Mouse (Mus musculus) ovary, postnatal 14 days (tissue): ENCODE data around the gene Nanos3.

ENCODE experiments used
- DNase-seq: peaks from one replicate; pipeline ENCODE4 v3.0.0; 2022; ENCODE audit warnings: low spot score

The Nanos3 gene

DNA sequence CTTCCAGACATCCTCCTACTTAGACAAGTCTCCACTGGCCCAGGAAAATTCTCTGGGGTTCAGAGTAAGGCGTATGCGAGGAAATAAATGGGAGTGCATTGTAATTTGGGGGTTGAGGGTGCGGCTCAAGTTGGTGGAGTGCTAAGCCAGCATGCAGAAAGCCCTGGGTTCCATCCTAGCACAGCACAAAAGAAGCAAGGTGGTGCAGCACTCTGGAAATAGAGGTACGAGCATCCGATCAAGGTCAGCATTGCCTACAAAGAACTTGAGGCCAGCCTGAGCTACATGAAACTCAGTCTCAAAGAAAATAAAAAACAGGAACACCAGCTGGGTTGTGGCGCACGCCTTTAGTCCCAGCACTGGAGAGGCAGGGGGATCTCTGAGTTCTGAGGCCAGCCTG, at the start of gene Nanos3:
Gene Nanos3 (minus strand): TSS at position 101 of the 400 bp plus-strand sequence.
- no peak for DNase-seq

DNA sequence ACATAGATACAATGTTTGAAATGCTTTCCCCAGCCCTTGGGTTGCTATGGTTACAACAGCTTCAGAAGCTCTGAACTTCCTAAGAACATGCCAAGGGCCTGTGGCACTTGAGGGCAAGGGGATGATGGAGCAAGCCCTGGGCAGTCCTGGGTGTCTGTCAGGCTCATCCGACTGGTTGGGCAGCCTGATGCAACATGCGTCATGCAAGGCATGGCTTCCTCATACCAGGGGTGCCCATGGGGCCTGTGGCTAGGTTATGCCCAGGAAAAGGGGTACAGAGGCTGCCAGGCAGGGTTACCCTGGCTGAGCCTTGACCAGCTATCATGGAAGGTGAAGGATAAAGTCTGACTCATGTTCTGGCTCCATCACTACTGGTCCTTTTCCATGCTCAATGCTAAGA, 48.0 kb upstream of the Nanos3 start:
- no peak for DNase-seq

DNA sequence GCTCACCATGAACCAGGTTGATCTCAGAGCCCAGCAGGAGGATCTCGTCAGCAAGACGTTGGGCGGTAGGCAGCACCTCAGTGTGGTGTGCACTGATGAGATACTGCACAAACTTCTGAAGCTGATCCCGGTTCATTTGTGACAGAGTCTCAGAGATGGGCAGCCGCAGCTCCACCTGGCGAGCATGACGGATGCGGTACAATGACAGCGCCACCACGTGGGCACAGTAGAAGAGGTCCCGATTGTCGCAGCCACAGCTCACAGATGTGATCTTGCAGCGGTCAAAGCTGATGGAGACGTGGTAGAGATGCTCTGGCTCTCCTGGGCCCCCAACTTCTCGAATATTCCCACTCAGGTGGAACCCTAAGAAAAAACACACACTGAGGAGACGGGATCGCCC, 45.7 kb upstream of the Nanos3 start:
- no peak for DNase-seq

DNA sequence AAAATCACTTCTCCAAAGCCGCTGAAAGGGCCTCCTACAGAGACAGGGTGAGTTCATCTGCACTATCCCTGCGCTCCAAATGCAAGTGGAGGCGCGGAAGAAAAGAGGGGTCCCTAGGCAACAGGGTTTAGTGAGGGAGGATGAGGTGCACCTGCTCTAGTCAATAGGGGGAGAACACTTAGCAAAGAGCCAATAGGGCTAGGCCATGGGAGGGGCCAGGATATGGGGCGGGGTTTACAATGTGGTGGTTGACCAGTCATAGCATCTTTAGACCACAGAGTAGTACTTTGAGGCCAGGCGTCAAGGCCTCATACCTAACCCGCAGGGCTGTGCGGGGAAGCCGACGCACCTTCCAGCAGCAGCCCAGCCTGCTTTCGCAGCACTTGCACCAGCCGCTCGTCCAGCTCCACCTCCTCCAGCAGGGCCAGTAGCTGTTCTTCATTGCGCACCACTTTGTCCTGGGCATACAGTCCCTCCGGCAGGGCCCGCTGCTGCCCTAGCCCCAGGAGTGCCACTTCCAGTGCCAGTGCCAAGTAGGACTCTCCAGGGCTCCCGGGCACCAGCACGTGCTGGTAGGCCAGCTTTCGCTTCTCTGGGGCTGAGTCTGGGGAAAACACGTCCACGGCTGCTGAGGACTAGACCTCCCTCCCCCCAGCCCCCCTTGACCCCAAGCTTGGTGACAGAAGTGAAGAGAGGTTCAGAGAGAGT, 38.5 kb upstream of the Nanos3 start:
- DNase-seq = no peak

DNA sequence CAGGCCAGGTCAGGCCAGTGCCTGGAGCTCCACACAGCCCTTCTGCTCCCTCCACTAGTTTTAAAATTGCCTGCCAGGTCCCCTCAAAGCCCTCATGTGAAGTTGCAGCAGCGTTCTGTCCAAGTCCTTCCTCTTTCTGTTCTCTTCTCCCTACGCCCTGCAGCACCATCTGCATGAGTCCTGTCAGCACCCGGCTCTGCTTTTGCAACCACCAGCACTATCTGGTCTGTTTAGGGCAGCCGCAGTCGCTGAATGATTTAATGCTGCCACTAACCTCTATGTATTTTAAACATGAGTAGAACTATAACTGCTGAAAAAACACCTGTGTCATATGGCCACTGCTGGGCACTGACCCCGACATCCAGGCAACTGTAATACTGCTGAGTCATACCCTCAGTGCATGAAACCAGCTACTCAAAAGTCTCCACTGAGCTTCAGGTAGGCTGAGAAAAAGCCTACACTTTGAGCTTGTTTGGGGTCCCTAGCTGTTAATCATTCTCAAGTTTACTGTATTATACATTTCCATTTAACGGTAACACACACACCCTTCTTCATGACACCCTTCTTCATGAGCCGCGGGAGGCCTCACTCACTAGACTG, 37.6 kb upstream of the Nanos3 start:
- DNase-seq = no peak

DNA sequence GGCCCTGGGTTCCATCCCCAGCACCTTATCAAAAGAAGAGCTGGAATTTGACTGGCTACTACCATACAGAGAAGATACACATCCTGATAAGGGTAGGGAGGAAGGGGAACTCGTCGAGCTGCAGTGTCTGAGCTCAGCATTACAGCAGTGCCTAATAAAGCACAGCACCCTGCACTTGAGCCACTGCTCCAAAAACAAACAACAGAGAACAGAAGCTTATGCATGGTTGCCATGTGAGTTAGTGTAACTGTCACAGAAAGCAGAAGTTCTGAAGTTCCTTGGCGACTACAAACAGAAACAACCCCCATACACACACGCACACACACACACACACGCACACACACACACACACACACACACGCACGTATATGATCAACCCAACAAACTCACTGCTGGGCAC, 35.1 kb upstream of the Nanos3 start:
- DNase-seq = no peak

DNA sequence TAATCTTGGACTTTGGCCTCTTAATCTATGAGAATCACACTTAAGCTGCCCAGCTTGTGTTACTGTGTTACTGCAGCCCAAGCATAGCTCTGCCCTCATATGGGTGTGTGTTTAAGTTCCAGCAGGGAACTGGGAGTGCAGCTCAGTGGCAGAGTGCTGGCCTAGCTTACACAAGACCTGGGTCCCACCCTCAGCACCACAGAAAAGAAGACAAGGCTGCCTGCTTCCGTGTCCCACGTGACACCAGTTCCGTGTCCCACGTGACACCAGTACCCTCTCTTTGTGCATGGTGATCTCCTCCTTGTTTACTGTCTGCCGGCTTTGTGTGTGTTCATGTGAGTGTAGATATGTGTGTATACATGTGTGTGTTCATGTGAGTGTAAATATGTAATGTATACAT, 33.1 kb upstream of the Nanos3 start:
- no peak for DNase-seq

DNA sequence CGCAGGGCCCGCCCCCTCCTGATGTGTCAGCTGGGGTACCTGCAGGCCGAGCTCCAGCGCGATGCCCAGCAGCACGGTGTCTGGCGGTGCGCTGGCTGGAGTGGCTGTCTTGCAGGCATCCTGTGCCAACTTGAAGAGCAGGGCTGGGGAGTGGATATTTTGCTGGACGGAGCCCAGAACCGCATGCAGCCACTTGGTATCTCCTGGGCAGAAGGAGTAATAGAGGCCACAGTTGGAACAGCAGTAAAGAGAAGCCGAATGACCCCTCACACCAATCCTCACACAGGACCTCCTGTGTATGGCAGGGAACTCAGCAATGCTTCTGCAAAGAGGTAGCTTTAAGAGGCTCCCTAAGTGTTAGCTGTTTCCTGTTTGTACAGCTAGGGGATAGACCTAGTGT, 32.2 kb upstream of the Nanos3 start:
- DNase-seq = no peak

DNA sequence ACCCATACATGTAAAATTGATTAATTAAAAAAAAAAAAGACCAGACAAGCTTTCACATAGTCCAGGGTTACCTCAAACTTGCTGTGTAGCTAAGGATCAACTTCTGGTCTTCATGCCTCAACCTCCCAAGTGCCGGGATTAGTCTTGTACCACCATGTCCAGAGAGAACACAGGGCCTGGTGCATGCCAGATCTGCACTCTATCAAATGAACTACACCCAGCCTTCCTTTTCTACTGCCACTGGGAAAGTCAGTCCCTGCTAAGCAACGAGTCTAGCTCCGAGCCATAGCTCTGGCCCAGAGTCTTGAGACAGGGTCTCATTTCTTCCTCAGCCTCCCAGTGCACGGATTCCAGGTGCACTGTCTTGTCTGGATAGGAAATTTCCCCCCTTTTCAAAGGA, 28.3 kb upstream of the Nanos3 start:
- no peak for DNase-seq

DNA sequence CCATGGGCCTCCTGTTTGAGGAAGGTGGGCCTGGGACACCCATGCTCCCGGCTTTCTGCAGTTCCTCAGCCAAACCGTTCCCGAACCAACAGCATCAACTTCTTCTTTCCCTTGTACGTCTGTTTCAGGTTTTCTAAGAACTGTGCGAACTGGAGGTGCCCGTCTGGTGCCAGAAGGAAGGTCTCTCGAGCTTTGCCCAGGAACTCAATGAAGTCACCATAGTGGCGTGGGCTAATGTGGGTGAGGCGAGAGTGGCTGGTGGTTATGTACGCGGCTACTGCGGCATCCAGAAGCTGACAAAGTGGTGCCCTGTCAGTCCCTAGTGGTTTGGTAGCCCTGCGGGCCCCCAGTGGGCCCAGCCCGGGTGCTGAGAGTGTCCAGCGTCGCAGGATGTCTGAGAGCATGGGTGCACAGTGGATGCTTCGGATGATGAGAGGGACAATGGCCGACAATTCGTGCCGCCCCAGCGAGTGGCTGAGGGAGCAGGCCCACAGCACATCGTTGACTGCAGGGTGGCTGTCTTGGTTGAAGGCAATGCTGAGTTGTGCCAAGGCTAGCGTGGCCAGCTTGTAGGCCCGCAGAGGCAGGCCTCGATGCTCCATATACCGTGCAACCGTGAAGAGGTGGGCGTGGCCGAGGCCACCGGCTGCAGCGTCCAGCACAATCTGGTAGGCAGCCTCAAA, 27.0 kb upstream of the Nanos3 start:
- DNase-seq = no peak

DNA sequence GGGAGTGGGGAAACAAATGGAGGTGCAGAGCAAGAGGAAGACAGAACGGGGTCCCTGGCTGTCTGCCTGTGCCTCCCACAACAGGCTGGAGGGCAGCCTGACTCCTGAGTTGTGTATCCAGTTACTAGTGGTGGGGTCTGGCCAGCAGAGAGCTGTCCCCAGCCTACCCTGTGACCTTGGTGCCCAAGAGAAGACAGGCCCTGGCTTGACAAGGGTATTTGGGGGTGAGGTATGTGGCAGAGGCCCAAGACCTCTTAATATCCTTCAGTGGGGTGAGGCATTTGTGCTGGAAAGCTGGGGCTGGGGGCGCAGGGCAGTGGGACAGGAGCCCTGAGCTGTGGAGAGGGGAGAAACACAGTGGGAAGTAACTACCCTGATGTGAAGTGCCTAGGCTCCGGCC, 26.2 kb upstream of the Nanos3 start:
- no peak for DNase-seq

DNA sequence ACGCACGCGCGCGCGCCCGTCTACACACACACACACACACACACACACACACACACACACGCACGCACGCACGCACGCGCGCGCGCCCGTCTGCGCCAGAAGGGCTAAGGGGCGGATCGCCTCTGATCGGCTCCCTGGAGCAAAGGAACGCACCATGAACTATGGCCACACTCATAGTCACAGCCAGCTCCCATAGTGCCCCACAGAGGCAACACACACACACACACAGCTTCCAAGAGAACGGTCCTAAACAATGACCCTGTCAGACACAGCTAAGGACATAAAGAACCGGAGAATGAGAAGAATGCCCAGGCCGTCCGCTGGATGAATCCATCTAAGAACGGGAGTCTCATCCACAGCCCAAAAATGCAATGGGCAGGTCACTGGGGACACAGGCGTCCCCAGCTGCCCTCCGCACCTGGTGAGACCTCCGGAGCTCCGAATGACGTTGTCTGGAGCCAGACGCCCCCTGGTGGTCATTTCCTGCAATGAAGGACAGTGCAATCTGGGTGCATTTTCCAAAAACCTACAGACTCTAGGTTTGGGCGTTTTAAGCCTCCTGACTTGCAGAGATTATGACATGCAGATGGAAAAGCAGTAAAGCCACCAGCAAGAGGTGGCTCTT, 25.3 kb upstream of the Nanos3 start:
- DNase-seq = peak; percentile 77

DNA sequence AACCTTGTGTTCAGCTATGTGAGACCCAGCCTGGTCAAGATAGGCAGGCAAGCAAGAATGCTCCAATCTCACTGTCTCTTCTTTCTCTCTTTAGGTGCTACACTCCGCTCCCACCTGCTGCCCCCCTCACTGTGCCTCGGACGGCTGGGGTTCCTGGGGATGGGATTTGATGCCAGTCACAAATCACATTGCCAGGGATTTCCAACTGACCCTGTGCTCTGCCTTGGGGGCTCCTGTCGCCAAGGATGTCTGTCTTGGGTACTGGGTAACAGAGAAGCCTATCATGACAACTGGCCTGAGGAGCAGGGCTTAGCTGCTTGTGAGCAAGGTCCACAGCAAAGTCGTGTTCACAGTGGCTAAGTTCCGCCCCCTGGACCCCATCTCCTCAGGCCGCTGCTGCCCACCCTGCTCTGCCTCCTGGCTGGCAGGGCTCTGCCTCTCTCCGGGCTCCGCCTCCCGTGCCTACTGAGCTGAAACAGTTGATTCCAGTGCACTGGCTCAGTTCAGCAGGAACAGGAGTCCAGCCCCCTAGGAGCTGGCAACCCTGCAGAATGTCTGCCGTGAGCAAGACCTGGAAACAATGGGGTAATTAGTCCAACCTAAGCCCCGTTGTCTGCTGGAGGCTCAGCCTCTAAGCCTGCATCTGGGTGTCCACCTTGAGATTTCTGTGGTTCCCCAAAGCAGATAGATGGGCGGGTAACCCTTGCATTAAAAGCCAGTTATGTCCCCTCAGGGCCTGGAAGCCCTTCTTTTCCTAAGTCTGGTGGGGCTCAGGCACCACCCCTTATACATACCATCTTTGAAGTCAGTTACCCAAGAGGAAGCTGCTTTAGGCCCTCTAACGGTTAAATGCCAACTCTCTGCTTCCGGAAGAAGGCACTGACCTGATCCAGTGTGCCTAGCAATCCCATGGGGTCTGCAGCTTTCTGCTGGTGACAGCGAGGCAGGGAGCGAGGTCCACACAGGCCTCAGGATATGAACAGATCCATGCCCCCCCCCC, 23.7 kb upstream of the Nanos3 start:
- no peak for DNase-seq

DNA sequence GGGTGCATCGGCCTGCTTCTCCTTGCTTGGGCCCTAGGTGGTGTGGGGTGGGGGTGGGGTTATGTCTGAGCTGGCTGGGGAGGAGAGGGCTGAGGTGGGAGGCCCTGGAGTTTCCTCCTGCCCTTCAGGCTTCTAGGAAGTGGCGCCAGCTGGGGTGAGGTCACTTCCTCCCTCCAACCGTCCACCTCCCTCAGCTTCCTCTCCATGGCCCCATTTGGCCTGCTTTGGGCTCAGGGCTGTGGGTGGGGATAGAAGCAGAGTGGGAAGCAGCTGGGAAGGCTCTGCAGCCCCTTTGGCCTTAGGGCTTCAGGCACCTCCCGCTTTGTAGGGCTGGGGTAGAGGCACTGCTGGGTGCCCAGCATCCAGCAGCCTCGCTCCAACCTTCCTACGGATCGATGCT, 22.8 kb upstream of the Nanos3 start:
- no peak for DNase-seq

DNA sequence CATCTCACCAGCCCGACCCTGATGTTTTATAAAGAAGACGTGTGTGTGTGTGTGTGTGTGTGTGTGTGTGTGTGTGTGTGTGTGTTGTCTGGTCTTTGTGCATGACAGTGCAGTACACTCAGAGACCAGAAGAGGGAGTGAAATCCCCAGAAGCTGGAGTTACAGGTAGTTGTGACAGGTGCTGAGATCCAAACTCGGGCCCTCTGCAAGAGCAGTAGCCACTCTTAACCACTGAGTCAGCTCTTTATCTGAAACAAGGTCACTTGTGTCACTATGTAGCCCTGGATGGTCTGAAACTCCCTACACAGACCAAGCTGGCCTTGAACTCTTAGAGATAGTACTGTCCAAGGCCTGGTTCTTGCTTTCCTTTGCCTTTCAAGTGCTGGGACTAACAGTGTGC, 21.6 kb upstream of the Nanos3 start:
- DNase-seq = no peak

DNA sequence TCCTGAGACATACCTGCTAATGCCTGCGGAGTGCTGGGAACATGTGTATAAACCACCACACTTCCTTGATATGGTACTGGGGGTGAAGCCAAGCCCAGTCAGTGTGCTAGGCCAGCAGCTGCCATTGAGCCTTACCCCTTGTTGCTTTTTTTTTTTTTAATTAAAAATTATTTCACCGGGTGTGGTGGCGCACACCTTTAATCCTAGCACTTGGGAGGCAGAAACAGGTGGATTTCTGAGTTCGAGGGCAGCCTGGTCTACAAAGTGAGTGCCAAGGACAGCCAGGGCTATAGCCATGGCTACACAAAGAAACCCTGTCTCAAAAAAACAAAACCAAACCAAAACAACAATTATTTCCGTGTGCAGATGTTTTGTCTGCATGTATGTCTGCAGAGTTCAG, 20.1 kb upstream of the Nanos3 start:
- no peak for DNase-seq

DNA sequence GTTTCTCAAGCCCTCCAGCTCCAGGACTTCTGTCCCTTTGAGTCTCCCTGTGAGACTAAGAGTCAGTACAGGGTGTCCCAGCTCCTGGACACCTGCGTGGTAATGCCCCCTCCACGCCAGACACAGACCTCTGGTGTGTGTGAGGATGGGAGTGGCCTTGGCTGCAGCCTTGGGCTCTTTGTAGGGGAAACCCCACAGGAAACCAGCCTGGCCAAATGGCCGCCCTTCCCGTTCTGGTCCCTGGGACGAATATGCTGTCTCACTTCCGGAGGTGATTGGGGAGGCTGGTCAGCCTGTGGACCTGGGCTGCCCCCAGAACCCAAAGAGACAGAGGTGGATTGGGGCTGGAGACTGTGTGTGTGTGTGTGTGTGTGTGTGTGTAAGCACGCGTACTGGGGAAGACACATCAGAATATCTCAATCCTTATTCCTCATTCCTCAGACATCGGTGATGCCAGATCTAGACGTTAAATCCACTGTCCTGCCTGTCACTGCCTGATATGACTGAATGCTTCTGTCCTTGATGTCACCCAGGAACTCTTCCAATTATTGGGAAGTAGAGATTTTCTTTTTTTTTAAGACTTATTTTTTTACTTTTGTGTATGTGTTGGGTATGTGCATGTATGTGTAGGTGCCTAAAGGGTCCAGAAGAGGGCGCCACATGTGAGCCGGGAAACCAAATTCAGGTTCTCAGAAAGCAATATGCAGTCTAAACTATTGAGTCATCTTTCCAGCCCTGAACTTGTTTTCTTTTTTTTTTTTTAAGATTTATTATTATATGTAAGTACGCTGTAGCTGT, 19.2 kb upstream of the Nanos3 start:
- no peak for DNase-seq

DNA sequence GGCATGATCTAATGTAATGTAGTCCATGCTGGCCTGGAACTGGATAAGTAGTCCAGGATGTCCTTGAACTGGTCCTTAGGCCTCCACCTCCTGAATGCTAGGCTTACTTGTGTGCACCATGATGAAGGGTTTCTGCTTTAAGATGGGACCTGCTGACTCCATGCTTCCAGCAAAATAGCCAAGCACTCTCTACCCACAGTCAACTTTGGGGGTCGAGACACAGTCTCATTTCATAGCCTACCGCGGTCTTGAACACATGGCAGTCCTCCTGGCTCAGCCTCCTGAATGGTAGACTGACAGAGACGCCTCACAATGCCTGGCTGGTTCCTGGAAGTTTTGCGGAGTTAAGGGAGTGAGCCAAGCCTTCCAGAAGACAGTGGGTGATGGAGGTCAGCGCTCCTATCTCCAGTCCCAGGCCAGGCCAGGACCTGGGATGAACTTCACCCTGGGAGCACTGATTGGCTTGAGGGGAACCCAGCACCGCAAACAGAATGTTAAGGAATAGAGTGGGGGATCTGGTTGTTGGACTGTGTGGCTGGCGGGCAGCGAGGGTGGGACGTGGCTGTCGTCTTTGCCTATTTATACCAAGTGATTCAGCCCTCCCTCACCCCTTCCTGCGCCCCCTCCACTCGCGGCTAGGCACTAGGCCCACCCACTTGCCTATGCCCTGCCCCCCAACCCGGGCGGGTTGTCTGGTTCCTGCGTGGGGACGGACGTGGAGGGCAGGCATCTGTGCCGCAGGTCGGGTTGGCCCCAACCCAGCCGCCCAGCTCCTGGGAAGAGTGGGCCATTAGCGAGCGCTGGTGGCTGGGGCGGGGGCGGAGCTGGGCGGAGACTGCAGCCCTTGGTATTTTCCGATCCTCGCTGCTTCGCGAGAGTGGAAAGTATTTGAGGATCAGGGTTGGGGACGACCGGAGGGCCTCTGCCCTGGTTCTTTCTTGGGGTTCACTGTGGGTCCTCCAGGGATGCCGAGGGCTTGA, 18.2 kb upstream of the Nanos3 start:
- peak; percentile 66 for DNase-seq

DNA sequence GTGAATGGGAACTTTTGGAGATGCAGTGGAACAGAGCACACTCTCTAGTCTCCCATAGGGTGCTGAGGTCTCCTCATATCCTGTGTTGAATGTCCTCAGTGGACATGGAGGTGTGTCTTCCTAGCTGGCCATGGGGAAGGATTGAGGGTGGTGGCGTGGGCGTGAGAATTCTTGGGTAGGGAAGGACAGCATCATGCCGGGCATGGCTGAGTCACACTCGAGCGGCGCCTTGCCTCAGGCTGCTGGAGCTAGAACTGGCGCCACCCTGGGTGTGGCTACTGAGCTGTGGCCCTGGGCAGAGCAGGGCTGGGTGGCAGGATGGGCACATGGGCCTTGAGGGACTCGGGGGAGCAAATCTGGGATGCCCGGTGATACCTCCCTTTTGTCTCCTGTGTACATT, 17.4 kb upstream of the Nanos3 start:
- no peak for DNase-seq
